Mouse (Mus musculus) spleen, adult 2 months (tissue): ENCODE data around the gene Itpk1.

Experiments
- CTCF ChIP-seq: fragments of 200-500 bp; IDR thresholded peaks from 2 replicates; pipeline ENCODE4 v1.5.1; 2011; ENCODE audit warnings: mild to moderate bottlenecking, inconsistent platforms; ENCODE audit not compliant: insufficient read depth, insufficient read length, insufficient replicate concordance; ENCODE audit errors: extremely low read depth
- POLR2A ChIP-seq: fragments of 200-500 bp; IDR thresholded peaks from 2 replicates; pipeline ENCODE4 v1.6.1; 2011; ENCODE audit warnings: low read depth, low read length, inconsistent platforms

- TF ChIP-seq CTCF, result no peak
- no peak for TF ChIP-seq POLR2A
These were observed 159.6 kb downstream of the Itpk1 start for GRCm38 (mm10) chr12:102545122-102545521.
